Mouse (Mus musculus) G1E (cell line): ENCODE data around the gene 2900011O08Rik. TPM values are rescaled to one million over a fixed set of nuclear protein-coding genes. Genes with fewer than 3 reads are reported as not detected.
A peak's percentile ranks its signal among the peaks of the same experiment; 100 is the strongest.

ENCODE experiments used
- ATAC-seq: 2 replicates; pipeline ENCODE4 v1.8.0; 2016; ENCODE audit warnings: mild to moderate bottlenecking; ENCODE audit not compliant: insufficient number of reproducible peaks, poor library complexity, low FRiP score, severe bottlenecking; ENCODE audit errors: extremely low read depth
- DNase-seq: peaks from one replicate; pipeline ENCODE4 v3.0.0; 2012; ENCODE audit warnings: low spot score
- H3K27me3 ChIP-seq: 2 replicates; pipeline ENCODE4 v1.6.1; 2012; ENCODE audit warnings: mild to moderate bottlenecking, low read length, inconsistent platforms; ENCODE audit not compliant: insufficient read depth
- H3K36me3 ChIP-seq: replicated peaks from 2 replicates; pipeline ENCODE3; 2012; ENCODE audit warnings: mild to moderate bottlenecking, inconsistent platforms
- H3K4me1 ChIP-seq: 2 replicates; pipeline ENCODE4 v1.6.1; 2012; ENCODE audit warnings: low read depth, low read length, inconsistent platforms, mixed read lengths; ENCODE audit not compliant: insufficient read depth
- H3K4me3 ChIP-seq: 2 replicates; pipeline ENCODE4 v1.5.1; 2012; ENCODE audit warnings: low read depth, mild to moderate bottlenecking, inconsistent platforms, low read length, moderate library complexity, mixed read lengths
- H3K9me3 ChIP-seq: replicated peaks from 2 replicates; pipeline ENCODE4 v1.6.1; 2012; ENCODE audit warnings: inconsistent platforms
- CTCF ChIP-seq: IDR thresholded peaks from 2 replicates; pipeline ENCODE4 v1.5.1; 2012; ENCODE audit warnings: low read depth, low read length, inconsistent platforms, mixed read lengths
- GATA1 ChIP-seq: IDR thresholded peaks from 2 replicates; pipeline ENCODE4 v1.6.1; 2012; ENCODE audit warnings: borderline replicate concordance, low read length, inconsistent platforms, mixed read lengths
- GATA2 ChIP-seq: IDR thresholded peaks from 2 replicates; pipeline ENCODE4 v1.6.1; 2012; ENCODE audit warnings: low read depth, low read length, inconsistent platforms, borderline replicate concordance
- POLR2AphosphoS5 ChIP-seq: IDR thresholded peaks from 2 replicates; pipeline ENCODE4 v1.6.1; 2012; ENCODE audit warnings: low read depth, low read length, inconsistent platforms; ENCODE audit not compliant: insufficient replicate concordance
- TAL1 ChIP-seq: conservative IDR thresholded peaks from 2 replicates; pipeline ENCODE4 v1.6.1; 2012; ENCODE audit warnings: low read depth, low read length, inconsistent platforms, mixed read lengths
- polyA plus RNA-seq: library from polyadenylated mRNA; stranded (reverse); fragments of >175 nt; gene quantifications from 2 replicates; pipeline ENCODE4 v1.2.3, GENCODE M21; 2012
- total RNA-seq, 2 experiments: library from RNA; stranded (forward) in 1 of 2; stranded (reverse) in 1 of 2; fragments of 200-1000 nt in 1 of 2; fragments of >200 nt in 1 of 2; fragmentation: Nextera tagmentation in 1 of 2; gene quantifications; 2 replicates each; pipeline ENCODE4 v1.2.3; 2014 to 2017

Gene 2900011O08Rik
- total and polyA plus RNA-seq, 3 experiments = 0.05 TPM; not detected in 2

- ATAC-seq = no peak
- Histone ChIP-seq H3K27me3 (no peaks in the 10 kb centered on the region), H3K4me3 (no peak overlapping the region), H3K36me3 (peaks cover 86% of the 10 kb centered on the region), H3K9me3 (no peaks in the 10 kb centered on the region), H3K4me1 (no peaks in the 10 kb centered on the region)
- no peak for TF ChIP-seq GATA1
- no peak for TF ChIP-seq POLR2AphosphoS5
- TF ChIP-seq GATA2 = no peak
- no peak for DNase-seq
Measured at GRCm38 (mm10) chr16:14123901-14124300, 137.5 kb downstream of the 2900011O08Rik start.

DNA sequence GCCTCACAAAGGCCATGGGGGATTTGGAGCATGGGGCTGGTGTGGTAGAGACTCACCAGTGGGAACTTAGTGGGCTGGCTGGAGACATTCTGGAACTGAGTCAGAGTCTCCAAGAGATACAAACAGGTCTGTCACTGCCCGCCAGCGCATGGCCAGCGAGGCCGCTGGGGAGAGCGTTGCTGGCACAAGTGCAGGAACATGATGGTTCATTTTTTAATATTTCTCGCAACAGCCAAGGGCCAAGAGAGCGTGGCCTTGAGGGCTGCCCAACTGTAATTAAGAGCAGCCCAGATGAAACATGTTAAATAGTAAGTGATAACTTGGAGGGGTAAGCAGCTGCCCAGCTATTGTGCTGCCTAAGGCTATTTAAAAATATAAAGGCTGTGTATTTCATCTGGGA is 138.3 kb downstream of the 2900011O08Rik start:
- Histone ChIP-seq H3K4me3 (no peak overlapping the region), H3K9me3 (no peaks in the 10 kb centered on the region), H3K27me3 (no peaks in the 10 kb centered on the region), H3K36me3 (peaks cover 87% of the 10 kb centered on the region), H3K4me1 (no peaks in the 10 kb centered on the region)
- ATAC-seq (no peak), DNase-seq (no peak)
- TF ChIP-seq GATA2 (no peak), CTCF (no peak), TAL1 (no peak), POLR2AphosphoS5 (no peak), GATA1 (no peak)

DNA sequence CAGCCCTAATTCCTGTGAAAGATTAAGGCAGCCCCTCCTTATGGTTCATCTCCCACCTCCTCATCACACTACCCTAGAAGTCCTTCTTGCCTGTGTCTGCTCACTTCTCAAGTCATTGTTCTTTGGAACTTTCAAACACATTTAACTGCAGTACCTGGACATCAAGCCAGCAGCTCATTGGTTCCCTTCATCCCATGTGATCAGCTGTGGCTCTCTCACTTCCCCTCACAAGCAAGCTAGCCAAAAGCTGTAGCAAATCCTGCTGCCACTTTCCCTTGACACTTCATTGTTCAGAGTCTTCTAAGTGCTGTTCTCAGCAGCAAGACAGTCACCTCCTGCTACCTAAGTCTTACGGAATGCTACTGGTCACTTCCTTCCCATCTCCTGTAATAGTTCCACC is 138.8 kb downstream of the 2900011O08Rik start:
- TF ChIP-seq GATA1 (no peak), POLR2AphosphoS5 (no peak)

DNA sequence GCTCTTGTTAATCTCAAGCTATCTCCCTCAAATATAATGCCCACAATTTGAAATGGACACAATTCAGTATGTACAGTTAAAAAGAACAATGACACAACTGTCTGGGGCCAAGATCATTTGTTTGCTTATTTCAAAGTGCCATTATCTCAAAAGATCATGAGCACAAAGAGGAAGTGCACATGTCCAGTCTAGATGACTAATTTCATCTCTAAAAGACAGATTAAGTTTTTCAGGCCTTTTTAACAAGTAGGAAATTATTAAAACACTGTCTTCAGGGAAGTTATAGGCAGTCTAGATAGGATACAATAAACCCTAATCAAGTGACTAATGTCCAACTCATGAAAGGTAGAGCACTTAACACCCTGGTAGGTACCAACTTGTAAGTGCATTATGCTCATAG is 142.6 kb downstream of the 2900011O08Rik start:
- DNase-seq (no peak), ATAC-seq (peak; percentile 45; the same call in 1 of the 2 replicates)
- Histone ChIP-seq H3K27me3 (no peaks in the 10 kb centered on the region), H3K4me1 (no peaks in the 10 kb centered on the region), H3K36me3 (peaks cover 88% of the 10 kb centered on the region), H3K9me3 (no peaks in the 10 kb centered on the region), H3K4me3 (no peak overlapping the region)
- TF ChIP-seq CTCF (no peak), POLR2AphosphoS5 (no peak), TAL1 (no peak), GATA2 (no peak), GATA1 (no peak)

More for the DNA sequence above, 138.8 kb downstream of the 2900011O08Rik start:
- H3K9me3 ChIP-seq = no peaks in the 10 kb centered on the region
- no peak overlapping the region for H3K4me3 ChIP-seq
- DNase-seq (no peak), ATAC-seq (no peak)
- H3K4me1 ChIP-seq = no peaks in the 10 kb centered on the region
- H3K27me3 ChIP-seq = no peaks in the 10 kb centered on the region
- peaks cover 89% of the 10 kb centered on the region for H3K36me3 ChIP-seq

GRCm38 (mm10) chr16:14130796-14131195 is 144.4 kb downstream of the 2900011O08Rik start:
- Histone ChIP-seq H3K4me1 (no peaks in the 10 kb centered on the region), H3K36me3 (peaks cover 86% of the 10 kb centered on the region), H3K9me3 (no peaks in the 10 kb centered on the region), H3K27me3 (no peaks in the 10 kb centered on the region), H3K4me3 (no peak overlapping the region)
- ATAC-seq (no peak), DNase-seq (no peak)
- no peak for TF ChIP-seq GATA2
- TF ChIP-seq CTCF = no peak
- TF ChIP-seq TAL1 = no peak

DNA sequence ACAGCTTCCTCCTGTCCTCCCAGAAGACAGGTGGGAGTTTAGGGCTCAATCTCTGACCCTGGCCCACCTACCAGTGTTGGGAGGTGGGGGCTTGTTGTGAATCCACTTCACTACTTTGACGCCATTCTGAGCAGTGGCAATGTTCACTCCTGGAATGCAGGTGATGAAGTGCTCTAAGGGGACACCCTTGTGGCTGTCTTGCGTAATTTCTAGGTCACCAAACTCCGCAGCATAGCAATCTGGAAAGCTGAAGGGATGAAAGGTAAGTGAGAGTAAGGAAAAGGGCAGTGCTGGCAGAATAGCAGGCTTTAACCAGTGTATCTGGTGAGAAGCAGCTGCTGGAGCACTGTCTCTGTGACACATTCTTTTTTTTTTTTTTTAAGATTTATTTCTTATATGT is 145.0 kb downstream of the 2900011O08Rik start:
- no peaks in the 10 kb centered on the region for H3K27me3 ChIP-seq
- ATAC-seq = no peak
- no peak overlapping the region for H3K4me3 ChIP-seq
- H3K36me3 ChIP-seq = peaks cover 86% of the 10 kb centered on the region
- DNase-seq = no peak
- no peaks in the 10 kb centered on the region for H3K4me1 ChIP-seq
- no peak for TF ChIP-seq CTCF
- H3K9me3 ChIP-seq = no peaks in the 10 kb centered on the region

DNA sequence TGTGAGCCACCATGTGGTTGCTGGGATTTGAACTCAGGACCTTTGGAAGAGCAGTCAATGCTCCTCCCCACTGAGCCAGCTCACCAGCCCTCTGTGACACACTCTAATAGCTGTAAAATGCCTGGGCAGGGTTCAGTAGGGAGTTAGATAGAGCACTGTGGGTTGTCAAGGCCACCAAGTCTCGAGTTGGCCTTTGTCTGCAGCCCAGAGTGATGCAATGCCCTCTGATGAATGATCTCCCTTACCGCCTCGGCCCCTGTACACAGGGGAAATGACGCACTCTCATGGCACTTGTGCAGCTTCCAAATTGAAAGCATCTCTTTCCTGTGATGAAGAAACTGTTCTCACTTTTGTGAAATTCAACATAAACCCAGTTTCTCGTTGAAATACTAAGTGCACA is 145.4 kb downstream of the 2900011O08Rik start:
- Histone ChIP-seq H3K9me3 (no peaks in the 10 kb centered on the region), H3K36me3 (peaks cover 90% of the 10 kb centered on the region), H3K4me3 (no peak overlapping the region), H3K4me1 (no peaks in the 10 kb centered on the region), H3K27me3 (no peaks in the 10 kb centered on the region)
- DNase-seq (no peak), ATAC-seq (no peak)
- TF ChIP-seq POLR2AphosphoS5 (no peak), TAL1 (no peak), GATA1 (no peak), GATA2 (no peak), CTCF (no peak)
